In genomic region chr13:96735175-96735574, GRCm38 (mm10) we compare ENCODE assay signal across 18 mouse cellular contexts. TPM values are rescaled to one million over a fixed set of nuclear protein-coding genes. Genes with fewer than 3 reads are reported as not detected.
DNase-seq lines count a peak whose midpoint lies in the region; ATAC-seq and TF ChIP-seq lines count a peak whose summit lies in the region.
"Had no signal": no experiment of that assay in that cellular context is flagged by ENCODE, and none has a peak within 500 bp of the region (broad histone marks: within the 10 kb centered on the region; RNA-seq: fewer than 3 reads in every experiment).

No protein-coding gene starts in this region.

- no peak overlapping the region for H3K9ac ChIP-seq in midbrain, postnatal 0 days (replicated peaks; ENCODE audit: low read length, poor library complexity, severe bottlenecking)
- H3K9ac ChIP-seq in midbrain, embryonic 13.5 days (replicated peaks) = no peak overlapping the region
- H3K9ac ChIP-seq: liver, embryonic 15.5 days had no signal

- H3K9me3 ChIP-seq in midbrain, postnatal 0 days (ENCODE audit: low read length) = no peaks in the 10 kb centered on the region
- no peaks in the 10 kb centered on the region for H3K9me3 ChIP-seq in midbrain, embryonic 13.5 days
- H3K9me3 ChIP-seq: G1E; liver, embryonic 15.5 days had no signal

- H3K36me3 ChIP-seq in midbrain, postnatal 0 days (ENCODE audit: insufficient read depth, low read length) = no peaks in the 10 kb centered on the region
- no peaks in the 10 kb centered on the region for H3K36me3 ChIP-seq in midbrain, embryonic 13.5 days
- H3K36me3 ChIP-seq: G1E; liver, embryonic 15.5 days had no signal

- peak; percentile 78 for TF ChIP-seq CTCF in midbrain, postnatal 0 days (IDR thresholded peaks at IDR 0.05)

- no peak for ATAC-seq in midbrain, postnatal 0 days (ENCODE audit: low FRiP score)
- no peak for ATAC-seq in midbrain, embryonic 13.5 days
- ATAC-seq: hindbrain, embryonic 16.5 days had no signal

- no peaks in the 10 kb centered on the region for H3K4me1 ChIP-seq in midbrain, postnatal 0 days (ENCODE audit: insufficient read depth, low read length)
- no peaks in the 10 kb centered on the region for H3K4me1 ChIP-seq in midbrain, embryonic 13.5 days (replicated peaks)
- H3K4me1 ChIP-seq: liver, embryonic 15.5 days had no signal

- peak; percentile 4 for DNase-seq in embryo, embryonic 10.5 days (ENCODE audit: low spot score)
- no peak for DNase-seq in embryo, embryonic 9.5 days (ENCODE audit: extremely low spot score)
- peak; percentile 16 for DNase-seq in kidney, adult 9 months
- DNase-seq in kidney, postnatal 10 days = no peak
- peak; percentile 56 for DNase-seq in midbrain, postnatal 0 days (ENCODE audit: low spot score)
- no peak for DNase-seq in thymus, postnatal 25 days
- no peak for DNase-seq in adrenal gland, adult 2 months
- DNase-seq: gastrocnemius, postnatal 36 days; kidney, postnatal 25 days; right cerebral cortex, postnatal 4 days; thymus, postnatal 4 days had no signal

- H3K4me3 ChIP-seq in midbrain, postnatal 0 days (ENCODE audit: low read depth, low read length) = no peak overlapping the region
- H3K4me3 ChIP-seq in midbrain, embryonic 13.5 days (replicated peaks) = no peak overlapping the region
- H3K4me3 ChIP-seq: liver, embryonic 15.5 days had no signal

- H3K27ac ChIP-seq in midbrain, postnatal 0 days (ENCODE audit: low read depth, low read length) = no peak overlapping the region
- no peak overlapping the region for H3K27ac ChIP-seq in midbrain, embryonic 13.5 days
- H3K27ac ChIP-seq: liver, embryonic 15.5 days had no signal

- no peak overlapping the region for H3K4me2 ChIP-seq in midbrain, postnatal 0 days (ENCODE audit: low read depth, low read length, poor library complexity, severe bottlenecking)
- no peak overlapping the region for H3K4me2 ChIP-seq in midbrain, embryonic 13.5 days (replicated peaks)
- H3K4me2 ChIP-seq: liver, embryonic 15.5 days had no signal

- no peaks in the 10 kb centered on the region for H3K27me3 ChIP-seq in midbrain, postnatal 0 days (ENCODE audit: insufficient read depth, low read length)
- no peaks in the 10 kb centered on the region for H3K27me3 ChIP-seq in midbrain, embryonic 13.5 days
- H3K27me3 ChIP-seq: liver, embryonic 15.5 days had no signal

- WGBS in midbrain, postnatal 0 days = 45% methylated on average over 1 of the region's 1 CpGs
- 44% methylated on average over 1 of the region's 1 CpGs for WGBS in midbrain, embryonic 13.5 days

RNA-seq across cellular contexts. Expression of gene Ankrd31, which starts 12.9 kb away (rescaled TPM):
- 0.05 and 0.09 TPM in 2 replicates for total RNA-seq in midbrain, postnatal 0 days (2014; rRNA removed)
- 0.14 and 0.16 TPM in 2 replicates for polyA plus RNA-seq in midbrain, postnatal 0 days (2015; fragmentation: Nextera tagmentation; extraction: Ambion mirVana)
- polyA plus RNA-seq in midbrain, embryonic 13.5 days (2015; fragmentation: Nextera tagmentation; extraction: Ambion mirVana) = 0.04 TPM in 1 of 2 replicates, not detected in the other
- total RNA-seq in adrenal gland, adult 2 months (2021) = under 1 TPM in 1 of 2 experiments, not detected in 1; 0.17 TPM
- not detected in 2 replicates for polyA plus RNA-seq in adrenal gland, adult 2 months (2012; rRNA removed)
- total RNA-seq: gastrocnemius, postnatal 36 days; megakaryocyte progenitor cell, adult 5-6 weeks; neutrophil, adult 5-6 weeks had no signal
- polyA plus RNA-seq: G1E; heart, embryonic 14.5 days had no signal

Comparison
In these comparisons a context has a peak if more than half of its experiments do, and no peak if none do; other contexts are left out.
1. DNase-seq: peak in embryo, embryonic 10.5 days (single experiment), kidney, adult 9 months (single experiment) and midbrain, postnatal 0 days (single experiment); none in embryo, embryonic 9.5 days (single experiment), kidney, postnatal 10 days (single experiment), thymus, postnatal 25 days (single experiment) and adrenal gland, adult 2 months (single experiment).